Mouse (Mus musculus) forebrain, embryonic 15.5 days (tissue): ENCODE data around the gene Smc4. TPM values are rescaled to one million over a fixed set of nuclear protein-coding genes. Genes with fewer than 3 reads are reported as not detected.

ENCODE experiments used
- ATAC-seq: fragments of 200-750 bp; cut with Nextera tagmentation; replicated peaks from 2 replicates; pipeline ENCODE4 v1.8.0; 2017; ENCODE audit warnings: mild to moderate bottlenecking, moderate TSS enrichment, moderate library complexity
- H3K27ac ChIP-seq: fragments of 300-500 bp; sonication (generic); replicated peaks from 2 replicates; pipeline ENCODE4 v1.5.1; 2015; ENCODE audit warnings: mild to moderate bottlenecking, inconsistent platforms
- H3K27me3 ChIP-seq: fragments of 300-500 bp; sonication (generic); 2 replicates; pipeline ENCODE4 v1.6.1; 2015; ENCODE audit warnings: inconsistent platforms
- H3K36me3 ChIP-seq: fragments of 300-500 bp; sonication (generic); 2 replicates; pipeline ENCODE4 v1.6.1; 2015; ENCODE audit warnings: mild to moderate bottlenecking, inconsistent platforms
- H3K4me1 ChIP-seq: fragments of 300-500 bp; sonication (generic); 2 replicates; pipeline ENCODE4 v1.6.1; 2015; ENCODE audit warnings: inconsistent platforms
- H3K4me2 ChIP-seq: fragments of 300-500 bp; sonication (generic); replicated peaks from 2 replicates; pipeline ENCODE4 v1.6.1; 2015; ENCODE audit warnings: mild to moderate bottlenecking, inconsistent platforms
- H3K4me3 ChIP-seq: fragments of 300-500 bp; sonication (generic); 2 replicates; pipeline ENCODE4 v1.5.1; 2015; ENCODE audit warnings: mild to moderate bottlenecking, inconsistent platforms
- H3K9ac ChIP-seq: fragments of 300-500 bp; sonication (generic); replicated peaks from 2 replicates; pipeline ENCODE4 v1.6.1; 2015; ENCODE audit warnings: mild to moderate bottlenecking, inconsistent platforms
- H3K9me3 ChIP-seq: fragments of 300-500 bp; sonication (generic); 2 replicates; pipeline ENCODE4 v1.6.1; 2016; ENCODE audit warnings: inconsistent platforms
- WGBS: fragments of 180-500 bp; shearing (Covaris S2); methylation state at CpG from one replicate; pipeline ENCODE4 v1.1.7; 2015; ENCODE audit warnings: mixed read lengths; 5-methylcytosine and 5-hydroxymethylcytosine counted together
- polyA plus RNA-seq: library from polyadenylated mRNA; unstranded; fragments of >200 nt; fragmentation: Nextera tagmentation; extraction: Ambion mirVana; gene quantifications from 2 replicates; pipeline ENCODE4 v1.2.1, GENCODE M21; 2015

Smc4 gene
- polyA plus RNA-seq, 1 experiment from 2014 or later: 102 TPM

GRCm38 (mm10) chr3:69026133-69026783 is 21.7 kb downstream of the Smc4 start:
- Histone ChIP-seq H3K27ac (no peak overlapping the region), H3K4me2 (no peak overlapping the region), H3K27me3 (no peaks in the 10 kb centered on the region), H3K36me3 (peaks cover 48% of the 10 kb centered on the region), H3K4me3 (no peak overlapping the region), H3K9ac (no peak overlapping the region), H3K4me1 (no peaks in the 10 kb centered on the region), H3K9me3 (no peaks in the 10 kb centered on the region)
- 100% methylated on average over 1 of the region's 1 CpGs for WGBS
- ATAC-seq: no peak

DNA sequence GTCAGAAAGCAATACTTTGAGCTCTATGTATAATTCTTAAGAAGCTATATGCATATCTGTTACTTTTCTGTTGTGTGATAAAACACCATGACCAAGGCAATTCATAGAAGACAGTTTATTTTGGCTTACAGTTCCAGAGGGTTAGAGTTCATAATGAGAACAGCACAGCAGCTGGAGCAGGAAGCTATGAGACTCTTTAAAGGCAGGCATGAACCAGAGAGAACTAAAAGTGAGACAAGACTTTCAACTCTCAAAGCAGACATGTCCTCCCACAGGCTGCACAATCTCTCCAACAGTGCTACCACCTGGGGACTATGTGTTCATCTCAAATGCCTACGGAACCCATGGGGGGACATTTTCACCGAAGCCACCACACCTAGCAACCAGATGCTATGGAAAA is 35.6 kb downstream of the Smc4 start:
- Histone ChIP-seq H3K4me1 (peaks cover 35% of the 10 kb centered on the region), H3K9ac (no peak overlapping the region), H3K36me3 (peaks cover 24% of the 10 kb centered on the region), H3K4me3 (no peak overlapping the region), H3K9me3 (no peaks in the 10 kb centered on the region), H3K27ac (no peak overlapping the region), H3K27me3 (no peaks in the 10 kb centered on the region), H3K4me2 (no peak overlapping the region)
- WGBS: 92% methylated on average over 2 of the region's 2 CpGs
- ATAC-seq: no peak

DNA sequence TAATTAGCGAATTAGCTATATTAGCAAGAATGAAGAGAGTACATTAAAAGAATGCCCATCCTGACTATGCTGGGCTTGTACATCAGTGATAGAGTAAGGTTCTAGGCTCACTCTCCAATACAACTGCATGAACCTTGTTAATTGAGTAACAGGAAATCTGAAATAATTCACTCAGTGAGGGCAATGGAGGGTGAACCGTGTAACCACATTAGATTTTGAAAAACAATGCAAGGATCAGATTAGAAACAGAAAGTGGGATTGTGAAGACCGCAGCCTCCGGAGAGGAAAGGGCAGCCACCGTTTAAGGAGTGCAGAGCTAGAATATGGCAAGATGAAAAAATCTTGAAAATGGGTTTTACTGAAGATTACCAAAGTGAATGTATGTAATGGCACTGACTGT is 36.8 kb downstream of the Smc4 start:
- H3K4me2 ChIP-seq: peak overlapping the region; percentile 18
- peaks cover 44% of the 10 kb centered on the region for H3K4me1 ChIP-seq
- H3K27me3 ChIP-seq: no peaks in the 10 kb centered on the region
- ATAC-seq: no peak
- H3K9ac ChIP-seq: no peak overlapping the region
- H3K4me3 ChIP-seq: peak overlapping the region; percentile 5; the same call in 1 of the 2 replicates
- WGBS: 66% methylated on average over 5 of the region's 5 CpGs
- no peaks in the 10 kb centered on the region for H3K9me3 ChIP-seq
- H3K36me3 ChIP-seq: peaks cover 15% of the 10 kb centered on the region
- no peak overlapping the region for H3K27ac ChIP-seq

DNA sequence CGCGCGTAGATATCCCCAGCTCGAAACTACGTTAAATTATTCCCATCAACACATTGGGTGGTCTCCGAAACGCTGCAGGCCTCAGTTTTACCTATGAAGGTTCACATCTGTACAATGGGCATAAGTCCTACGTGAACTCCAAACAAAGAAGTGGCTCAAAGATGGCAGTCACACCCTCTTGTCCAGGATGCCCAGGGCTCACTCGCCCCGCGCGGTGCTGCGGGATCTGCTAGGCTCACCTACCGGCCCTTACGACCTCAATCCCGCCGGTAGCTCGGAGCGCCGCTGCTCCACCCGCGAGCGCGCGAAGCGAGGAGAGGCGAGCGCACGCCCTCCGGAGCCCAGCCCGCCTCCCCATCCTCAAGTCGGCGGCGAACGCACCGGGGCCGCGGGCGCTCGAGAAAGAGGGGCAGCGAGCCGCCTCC is 39.6 kb downstream of the Smc4 start:
- Histone ChIP-seq H3K4me3 (peak overlapping the region; percentile 95), H3K4me2 (peak overlapping the region; percentile 58), H3K4me1 (peaks cover 40% of the 10 kb centered on the region), H3K9me3 (no peaks in the 10 kb centered on the region), H3K36me3 (0 out of 2 replicates have a peak, but pooled peaks cover 4% of the 10 kb centered on the region), H3K27me3 (no peaks in the 10 kb centered on the region), H3K27ac (peak overlapping the region; percentile 96), H3K9ac (peak overlapping the region; percentile 86)
- peak; percentile 77 for ATAC-seq
- WGBS: under 1% methylated on average over 41 of the region's 42 CpGs

DNA sequence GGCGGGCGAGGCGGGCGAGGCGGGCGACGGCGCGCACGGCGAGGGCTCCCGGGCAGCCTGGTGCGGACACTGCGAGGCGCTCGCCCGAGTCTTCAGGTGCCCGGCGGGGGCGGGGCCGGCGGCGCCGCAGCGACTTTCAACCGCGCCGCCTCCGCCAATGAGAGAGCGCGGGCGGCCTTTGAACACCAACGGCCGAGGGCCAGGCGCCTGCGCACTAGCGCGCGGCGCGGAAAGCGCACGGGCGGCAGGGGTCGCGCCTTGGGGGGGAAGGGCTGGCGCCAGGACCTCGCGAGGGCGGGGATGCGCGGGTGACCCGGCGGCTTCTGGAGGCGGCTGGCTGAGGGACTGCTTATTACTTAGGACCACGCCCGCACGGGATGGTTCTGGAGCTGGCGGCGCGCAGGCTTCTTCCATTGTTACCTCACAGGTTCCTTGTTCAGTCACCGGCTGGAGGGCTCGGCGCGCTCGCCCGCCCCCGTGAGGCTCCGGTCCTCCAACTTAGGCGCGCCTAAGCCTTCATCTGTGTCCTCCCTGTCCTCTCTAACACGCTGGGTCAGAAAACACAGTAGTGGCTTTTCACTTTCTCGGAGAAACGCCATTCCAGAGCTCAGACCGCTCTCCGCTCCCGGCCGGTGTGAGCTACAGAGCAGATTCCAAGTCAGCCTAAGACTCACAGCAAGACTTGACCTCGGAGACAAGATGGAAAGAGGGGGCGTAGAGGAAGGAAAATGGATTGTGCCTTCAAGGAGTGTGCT is 40.3 kb downstream of the Smc4 start, which contains the start of gene Trim59:
Gene Trim59, minus strand, starts transcription at position 111 of the 755 bp plus-strand sequence.
- no peaks in the 10 kb centered on the region for H3K9me3 ChIP-seq
- peak within 1 kb of the TSS; percentile 86 for H3K9ac ChIP-seq
- peak within 1 kb of the TSS; percentile 95 for H3K4me3 ChIP-seq
- WGBS: under 1% methylated on average over 80 of the region's 80 CpGs
- peak within 1 kb of the TSS; percentile 96 for H3K27ac ChIP-seq
- ATAC-seq: peak; percentile 97
- H3K4me2 ChIP-seq: peak within 1 kb of the TSS; percentile 92
- H3K4me1 ChIP-seq: peaks cover 40% of the 10 kb centered on the region
- 0 out of 2 replicates have a peak, but pooled peaks cover 4% of the 10 kb centered on the region for H3K36me3 ChIP-seq
- H3K27me3 ChIP-seq: no peaks in the 10 kb centered on the region

DNA sequence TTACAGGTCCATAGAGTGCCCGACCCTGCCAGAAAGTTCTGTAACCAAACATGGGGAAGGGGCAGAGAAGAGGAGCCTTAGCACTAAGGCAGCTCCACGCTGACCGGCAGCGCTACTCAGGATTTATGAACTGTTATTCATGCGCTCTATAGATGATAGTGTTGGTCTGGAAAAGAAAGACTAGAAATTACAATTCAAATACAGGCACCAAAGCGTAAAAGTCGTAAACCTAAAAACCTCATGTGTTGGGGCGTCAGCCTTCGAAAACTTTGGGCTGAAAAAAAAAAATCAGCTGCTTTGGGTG is 40.8 kb downstream of the Smc4 start:
- ATAC-seq: peak; percentile 27
- H3K27ac ChIP-seq: peak overlapping the region; percentile 96
- H3K27me3 ChIP-seq: no peaks in the 10 kb centered on the region
- peak overlapping the region; percentile 95 for H3K4me3 ChIP-seq
- H3K9ac ChIP-seq: peak overlapping the region; percentile 86
- no peaks in the 10 kb centered on the region for H3K9me3 ChIP-seq
- peak overlapping the region; percentile 92 for H3K4me2 ChIP-seq
- 7% methylated on average over 9 of the region's 9 CpGs for WGBS
- H3K4me1 ChIP-seq: peaks cover 36% of the 10 kb centered on the region
- 0 out of 2 replicates have a peak, but pooled peaks cover under 1% of the 10 kb centered on the region for H3K36me3 ChIP-seq

DNA sequence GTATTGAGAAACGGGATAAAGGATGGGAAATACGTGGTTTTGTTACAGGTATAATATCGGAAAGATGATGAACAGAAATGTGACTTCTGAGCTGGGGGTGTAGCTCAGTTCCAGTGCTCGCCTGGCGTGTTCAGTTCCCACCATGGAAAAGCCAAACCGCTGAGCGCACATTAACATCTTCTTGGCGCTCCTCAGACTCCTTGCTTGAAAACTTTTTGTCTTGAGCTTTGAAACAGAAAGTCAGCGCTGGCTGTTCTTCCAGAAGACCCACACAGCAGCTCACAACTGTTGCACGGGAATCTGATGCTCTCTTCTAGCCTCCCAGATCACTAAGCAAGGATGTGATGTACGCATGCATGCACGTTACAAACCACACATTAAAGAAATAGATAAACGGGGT is 41.2 kb downstream of the Smc4 start:
- Histone ChIP-seq H3K9ac (peak overlapping the region; percentile 86), H3K27me3 (no peaks in the 10 kb centered on the region), H3K4me2 (peak overlapping the region; percentile 92), H3K4me1 (peaks cover 33% of the 10 kb centered on the region), H3K4me3 (peak overlapping the region; percentile 95), H3K9me3 (no peaks in the 10 kb centered on the region), H3K36me3 (no peaks in the 10 kb centered on the region), H3K27ac (no peak overlapping the region)
- ATAC-seq: no peak
- WGBS: 23% methylated on average over 13 of the region's 13 CpGs

- WGBS: 78% methylated on average over 4 of the region's 4 CpGs
- ATAC-seq: no peak
- H3K27me3 ChIP-seq: no peaks in the 10 kb centered on the region
Observed at GRCm38 (mm10) chr3:69046509-69046908, 42.0 kb downstream of the Smc4 start.

DNA sequence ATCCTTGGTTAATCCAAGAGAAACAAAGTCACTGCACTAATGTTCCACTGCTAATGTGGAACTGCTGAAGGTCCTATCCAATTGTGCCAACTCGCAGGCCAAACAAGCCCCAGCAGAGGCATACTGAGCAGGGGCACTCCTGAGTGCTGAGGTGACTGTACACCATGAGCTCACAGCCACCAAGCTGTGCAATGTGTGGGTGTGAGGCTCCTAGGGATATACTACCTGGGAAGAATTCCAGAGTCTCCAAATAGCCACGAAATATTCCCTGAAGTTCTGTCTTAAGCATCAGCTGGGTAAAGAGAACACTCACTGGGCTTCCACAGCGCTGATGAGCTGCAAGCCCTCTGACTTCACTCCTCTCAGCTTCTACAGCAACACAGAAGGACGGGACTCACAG is 43.1 kb downstream of the Smc4 start:
- H3K36me3 ChIP-seq: no peaks in the 10 kb centered on the region
- H3K27ac ChIP-seq: no peak overlapping the region
- no peaks in the 10 kb centered on the region for H3K27me3 ChIP-seq
- peaks cover 20% of the 10 kb centered on the region for H3K4me1 ChIP-seq
- WGBS: 77% methylated on average over 4 of the region's 4 CpGs
- H3K4me2 ChIP-seq: no peak overlapping the region
- H3K9ac ChIP-seq: no peak overlapping the region
- no peak overlapping the region for H3K4me3 ChIP-seq
- H3K9me3 ChIP-seq: no peaks in the 10 kb centered on the region
- no peak for ATAC-seq

More at GRCm38 (mm10) chr3:69046509-69046908, 42.0 kb downstream of the Smc4 start:
- H3K9me3 ChIP-seq: no peaks in the 10 kb centered on the region
- H3K4me3 ChIP-seq: no peak overlapping the region
- H3K4me1 ChIP-seq: peaks cover 26% of the 10 kb centered on the region
- no peak overlapping the region for H3K4me2 ChIP-seq
- no peak overlapping the region for H3K9ac ChIP-seq
- H3K36me3 ChIP-seq: no peaks in the 10 kb centered on the region
- no peak overlapping the region for H3K27ac ChIP-seq

DNA sequence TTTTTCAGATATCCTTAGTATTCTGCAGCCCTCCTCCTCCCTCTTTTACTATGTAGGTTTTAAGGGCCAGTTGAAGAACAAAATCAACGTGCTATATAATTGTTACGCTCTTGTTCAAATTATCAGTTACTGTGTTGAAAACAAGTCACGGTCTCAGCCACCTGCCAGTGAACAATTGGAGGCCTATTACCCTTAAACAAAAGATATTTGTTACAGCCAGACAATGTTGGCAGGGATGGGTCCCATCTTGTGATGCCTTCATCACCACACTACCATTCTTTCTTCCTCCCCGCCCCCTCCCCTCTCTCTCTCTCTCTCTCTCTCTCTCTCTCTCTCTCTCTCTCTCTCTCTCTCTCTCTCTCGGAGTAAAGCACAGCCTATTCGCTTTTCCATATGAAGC is 44.5 kb downstream of the Smc4 start:
- WGBS: 62% methylated on average over 6 of the region's 6 CpGs

GRCm38 (mm10) chr3:69051894-69052293 is 47.4 kb downstream of the Smc4 start:
- H3K9me3 ChIP-seq: no peaks in the 10 kb centered on the region
- H3K9ac ChIP-seq: no peak overlapping the region
- no peak overlapping the region for H3K4me3 ChIP-seq
- H3K27me3 ChIP-seq: no peaks in the 10 kb centered on the region
- H3K4me2 ChIP-seq: no peak overlapping the region
- ATAC-seq: no peak
- H3K36me3 ChIP-seq: no peaks in the 10 kb centered on the region
- 91% methylated on average over 11 of the region's 11 CpGs for WGBS
- H3K27ac ChIP-seq: no peak overlapping the region
- no peaks in the 10 kb centered on the region for H3K4me1 ChIP-seq

More for the DNA sequence above, 44.5 kb downstream of the Smc4 start:
- H3K4me3 ChIP-seq: no peak overlapping the region
- H3K9me3 ChIP-seq: no peaks in the 10 kb centered on the region
- H3K27me3 ChIP-seq: no peaks in the 10 kb centered on the region
- H3K27ac ChIP-seq: no peak overlapping the region
- H3K9ac ChIP-seq: no peak overlapping the region
- ATAC-seq: no peak
- no peaks in the 10 kb centered on the region for H3K36me3 ChIP-seq
- H3K4me2 ChIP-seq: no peak overlapping the region
- H3K4me1 ChIP-seq: peaks cover 8% of the 10 kb centered on the region

DNA sequence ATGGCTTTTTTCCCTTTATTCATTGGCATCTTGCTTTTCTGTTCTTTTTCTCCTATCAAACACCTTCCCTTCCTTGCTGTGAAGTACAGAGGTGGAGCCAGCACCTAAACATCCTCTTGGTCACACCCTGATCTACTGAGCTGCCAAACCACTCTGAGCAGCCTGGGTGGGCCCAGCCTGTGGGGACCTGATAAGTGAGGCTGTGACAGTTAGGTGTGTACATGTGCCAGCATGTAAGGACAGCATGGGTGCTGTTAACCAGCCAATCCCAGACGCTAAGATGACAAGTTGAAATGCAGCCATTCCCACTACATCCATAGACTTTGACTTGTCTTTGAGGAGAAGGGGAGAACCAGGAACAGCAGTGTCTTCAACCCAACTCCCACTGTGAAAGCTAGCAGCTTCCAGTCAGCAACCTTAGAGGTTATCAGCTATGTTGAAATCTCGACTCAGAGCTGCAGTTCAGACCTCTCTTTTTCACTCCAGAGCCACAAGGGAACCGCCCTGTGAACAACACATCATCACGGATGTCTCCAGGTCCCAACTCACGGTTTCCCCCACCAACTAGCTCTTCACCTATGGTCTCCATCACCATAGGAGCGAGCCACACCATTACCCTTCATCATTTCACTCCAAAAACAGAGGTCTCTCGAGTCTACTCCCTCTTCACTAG is 50.4 kb downstream of the Smc4 start:
- 87% methylated on average over 7 of the region's 7 CpGs for WGBS
- no peak overlapping the region for H3K4me3 ChIP-seq

More for the DNA sequence above, 50.4 kb downstream of the Smc4 start:
- H3K9ac ChIP-seq: no peak overlapping the region
- no peaks in the 10 kb centered on the region for H3K9me3 ChIP-seq
- H3K27me3 ChIP-seq: no peaks in the 10 kb centered on the region
- H3K4me1 ChIP-seq: no peaks in the 10 kb centered on the region
- H3K36me3 ChIP-seq: no peaks in the 10 kb centered on the region
- H3K27ac ChIP-seq: no peak overlapping the region
- no peak for ATAC-seq
- H3K4me2 ChIP-seq: no peak overlapping the region
